Mouse (Mus musculus) ES-E14 (cell line): ENCODE measurements around the gene Smap1.

Experiments used
- HCFC1 ChIP-seq: IDR thresholded peaks from 2 replicates; pipeline ENCODE4 v1.6.1; 2012; ENCODE audit warnings: low read length, inconsistent platforms, borderline replicate concordance; ENCODE audit not compliant: insufficient read depth
- ZC3H11A ChIP-seq: IDR thresholded peaks from 2 replicates; pipeline ENCODE4 v1.6.1; 2012; ENCODE audit warnings: low read depth, mild to moderate bottlenecking, inconsistent platforms, low read length, borderline replicate concordance
- ZNF384 ChIP-seq: IDR thresholded peaks from 2 replicates; pipeline ENCODE4 v1.6.1; 2012; ENCODE audit warnings: low read depth, low read length, inconsistent platforms

DNA sequence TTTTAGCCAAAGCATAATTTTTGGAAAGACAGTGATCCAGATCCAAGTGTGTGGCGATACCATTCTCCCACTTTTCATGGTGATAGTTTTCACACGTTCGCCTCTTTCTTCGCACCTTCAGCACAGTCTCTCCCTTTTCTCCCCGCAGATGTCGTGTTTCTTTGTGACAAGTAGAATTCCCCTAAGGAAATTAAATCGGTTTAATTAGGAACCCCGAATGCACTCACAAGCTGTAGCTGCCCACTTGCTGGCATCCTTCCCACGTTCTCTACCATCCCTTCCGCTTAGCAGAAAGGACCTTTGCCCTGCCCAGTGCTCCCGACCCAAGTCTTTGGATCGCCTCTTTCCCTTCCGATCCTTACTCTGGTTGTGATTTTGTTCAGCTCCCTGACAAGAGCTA, 31.8 kb upstream of the Smap1 start:
- TF ChIP-seq HCFC1 = no peak
- TF ChIP-seq ZNF384 = no peak
- no peak for TF ChIP-seq ZC3H11A
